Mouse (Mus musculus): ENCODE results near the gene Pxmp4. TPM values are rescaled to one million over a fixed set of nuclear protein-coding genes. Genes with fewer than 3 reads are reported as not detected.
A peak's percentile ranks its signal among the peaks of the same experiment; 100 is the strongest.

The Pxmp4 gene
- polyA plus RNA-seq, 1 experiment = 41.3 TPM

DNA sequence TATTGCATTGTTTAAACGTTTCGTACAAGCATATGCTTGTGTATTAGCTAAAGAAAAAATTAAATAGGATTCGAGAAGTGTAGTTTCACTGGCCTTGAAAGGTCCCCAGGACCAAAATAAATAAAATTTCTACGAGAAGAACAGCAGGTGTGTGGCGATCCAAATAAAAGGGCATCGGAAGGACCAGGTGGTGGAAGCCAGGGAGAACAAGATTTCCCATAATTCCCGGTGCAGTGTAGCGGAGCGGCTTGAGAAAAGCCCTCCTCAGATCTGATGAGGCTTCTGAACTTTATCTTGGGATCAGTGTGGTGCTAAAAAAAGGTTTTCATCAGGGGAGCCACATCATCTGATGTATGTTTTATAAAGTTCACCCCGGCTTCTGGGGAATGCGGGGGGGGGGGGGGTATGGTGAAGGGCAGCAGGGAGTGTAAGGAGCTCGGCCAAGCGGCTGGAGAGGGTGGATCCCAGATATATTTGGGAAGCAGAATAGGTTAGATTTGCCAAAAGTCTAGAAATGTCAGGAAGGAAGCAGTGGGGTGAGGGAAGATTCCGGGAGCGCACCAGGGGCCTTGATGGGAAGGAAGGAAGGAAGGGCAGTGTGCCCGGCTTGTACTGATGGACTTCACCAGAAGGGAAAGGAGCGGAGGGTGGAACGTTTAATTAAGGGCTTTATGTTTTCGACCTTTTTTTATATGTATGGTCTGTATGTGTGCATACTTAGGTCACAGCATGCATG is 11.5 kb upstream of the Pxmp4 start:
- DNase-seq = no peak
- Histone ChIP-seq H3K4me3 (replicated peaks; ENCODE audit: extremely low read depth, low read depth, low read length) (peak overlapping the region; percentile 6), H3K4me1 (ENCODE audit: control insufficient read depth, insufficient read depth, low read length) (peaks cover 5% of the 10 kb centered on the region)
- TF ChIP-seq POLR2A (IDR thresholded peaks at IDR 0.05; ENCODE audit: borderline replicate concordance, extremely low read depth, low read depth, low read length) (no peak), CTCF (IDR thresholded peaks at IDR 0.05; ENCODE audit: insufficient read depth, low read length) (no peak)
- WGBS = 40% methylated on average over 19 of the region's 19 CpGs

DNA sequence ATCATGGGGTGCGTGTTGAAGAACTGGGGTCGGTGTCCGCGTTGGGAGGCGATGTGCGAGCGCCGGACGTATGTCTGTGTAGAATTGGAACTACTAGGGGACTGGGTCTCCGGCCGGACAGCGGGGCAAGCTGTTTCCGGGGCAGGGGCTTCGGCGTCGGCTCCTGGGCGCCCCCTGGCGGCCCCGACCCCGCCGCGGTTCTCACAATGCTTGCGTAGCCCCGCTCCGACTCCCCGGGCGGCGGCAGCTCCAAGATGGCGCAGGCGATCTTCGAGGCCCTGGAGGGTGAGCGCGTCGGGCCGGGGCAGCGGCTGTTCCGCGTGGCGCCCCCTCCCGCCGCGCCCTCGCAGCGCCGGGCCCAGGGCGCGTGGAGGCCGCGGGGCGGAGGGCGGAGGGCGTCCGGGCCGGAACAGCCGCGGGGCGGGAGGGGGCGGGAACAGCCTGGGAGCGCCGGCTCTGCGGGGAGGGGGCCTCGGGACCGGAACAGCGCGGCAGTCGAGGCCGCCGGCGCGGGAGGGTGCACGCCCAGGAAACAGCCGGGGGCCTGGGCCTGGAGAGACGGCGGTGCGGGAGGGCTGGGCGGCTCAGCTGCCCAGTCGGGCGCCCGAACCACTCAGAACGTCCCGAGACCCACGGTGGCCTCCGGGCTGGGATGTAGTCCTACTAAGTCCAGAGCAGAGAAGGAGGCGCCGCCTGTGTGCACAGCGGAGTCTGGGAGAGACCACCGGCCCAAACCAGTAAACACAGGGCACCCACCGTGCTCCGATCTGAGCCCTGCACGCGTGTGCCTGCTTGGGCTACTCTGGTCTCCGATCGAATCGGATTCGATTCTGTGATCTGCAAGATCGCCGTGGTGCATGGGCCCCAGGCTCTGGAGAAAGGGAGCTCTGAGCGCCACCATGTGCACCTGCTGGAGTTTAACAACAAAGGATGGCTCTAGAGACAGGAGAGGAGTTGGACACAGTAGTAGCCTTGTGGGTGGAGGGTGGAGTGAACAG is 9.9 kb upstream of the Pxmp4 start, which contains the start of the genes Zfp341 and 4930519P11Rik:
TSS of gene Zfp341 (plus strand) at position 180 of the 998 bp plus-strand sequence.
TSS of gene 4930519P11Rik (minus strand) at position 320 of the 998 bp plus-strand sequence.
- H3K4me1 ChIP-seq (ENCODE audit: control insufficient read depth, insufficient read depth, low read length) = peaks cover 5% of the 10 kb centered on the region
- peak within 1 kb of the TSS; percentile 75 for H3K4me3 ChIP-seq (replicated peaks; ENCODE audit: extremely low read depth, low read depth, low read length)
- TF ChIP-seq POLR2A (IDR thresholded peaks at IDR 0.05; ENCODE audit: borderline replicate concordance, extremely low read depth, low read depth, low read length) = peak; percentile 71
- TF ChIP-seq CTCF (IDR thresholded peaks at IDR 0.05; ENCODE audit: insufficient read depth, low read length) = peak; percentile 30
- under 1% methylated on average over 95 of the region's 98 CpGs for WGBS
- peak; percentile 81 for DNase-seq

DNA sequence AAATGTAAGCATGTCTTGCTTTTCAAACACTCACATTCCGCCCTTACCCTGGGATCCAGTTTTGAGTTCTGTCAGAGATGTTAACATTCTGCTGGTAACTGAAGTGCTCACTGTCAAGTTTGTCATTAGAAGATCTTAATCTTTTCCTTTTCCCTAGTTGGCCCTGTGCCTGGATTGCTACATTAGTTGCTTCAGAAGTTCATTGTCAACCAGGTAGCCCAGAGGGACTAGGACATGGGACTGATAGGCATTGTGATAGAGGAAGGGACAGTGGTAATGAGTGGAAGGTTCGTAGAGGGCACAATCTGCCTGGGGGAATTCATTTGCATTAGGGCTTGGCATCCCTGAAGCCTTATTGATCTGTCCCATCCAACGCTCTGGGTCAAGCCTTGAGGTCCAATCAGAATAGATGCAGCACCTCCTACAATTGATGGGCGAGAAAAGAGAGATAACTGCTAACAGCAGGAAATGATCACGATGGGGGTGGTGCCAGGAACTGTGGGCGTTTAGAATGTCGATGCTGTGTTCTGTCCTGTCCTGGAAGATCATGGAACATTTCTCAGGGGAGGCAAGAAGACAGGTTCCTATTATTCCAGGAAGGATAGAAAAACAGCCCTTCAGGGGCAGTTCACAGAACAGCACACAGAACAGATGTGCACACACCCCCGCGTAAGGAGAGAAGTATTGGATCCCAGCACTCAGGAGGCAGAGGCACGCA is 5.7 kb upstream of the Pxmp4 start:
- no peak overlapping the region for H3K4me3 ChIP-seq (replicated peaks; ENCODE audit: extremely low read depth, low read depth, low read length)
- DNase-seq = no peak
- 57% methylated on average over 10 of the region's 10 CpGs for WGBS
- TF ChIP-seq POLR2A (IDR thresholded peaks at IDR 0.05; ENCODE audit: borderline replicate concordance, extremely low read depth, low read depth, low read length) = no peak
- H3K4me1 ChIP-seq (ENCODE audit: control insufficient read depth, insufficient read depth, low read length) = peaks cover 5% of the 10 kb centered on the region

DNA sequence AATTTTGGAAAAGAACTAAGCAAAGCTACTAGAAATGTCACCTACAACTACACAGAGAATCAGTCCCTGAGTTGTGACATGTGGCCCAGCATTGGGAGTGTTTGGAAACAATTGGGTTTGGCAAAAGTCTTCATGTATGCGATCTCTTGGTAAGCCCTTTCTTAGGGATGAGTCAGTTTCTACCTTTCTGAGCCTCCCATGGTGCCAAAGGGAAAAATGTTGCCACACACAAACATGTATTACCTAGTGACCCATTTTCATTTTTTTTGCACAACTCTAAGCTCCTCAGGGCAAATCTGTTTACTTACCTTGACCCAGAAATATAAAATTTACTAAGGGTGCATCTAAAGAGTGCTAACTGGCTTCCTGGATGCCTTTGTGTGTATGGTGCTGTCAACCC is 3.5 kb upstream of the Pxmp4 start:
- TF ChIP-seq CTCF (IDR thresholded peaks at IDR 0.05; ENCODE audit: insufficient read depth, low read length) (no peak), POLR2A (IDR thresholded peaks at IDR 0.05; ENCODE audit: borderline replicate concordance, extremely low read depth, low read depth, low read length) (no peak)
- H3K4me1 ChIP-seq (ENCODE audit: control insufficient read depth, insufficient read depth, low read length) = peaks cover 8% of the 10 kb centered on the region
- DNase-seq = no peak
- H3K4me3 ChIP-seq (replicated peaks; ENCODE audit: extremely low read depth, low read depth, low read length) = no peak overlapping the region
- WGBS = 74% methylated on average over 1 of the region's 1 CpGs

DNA sequence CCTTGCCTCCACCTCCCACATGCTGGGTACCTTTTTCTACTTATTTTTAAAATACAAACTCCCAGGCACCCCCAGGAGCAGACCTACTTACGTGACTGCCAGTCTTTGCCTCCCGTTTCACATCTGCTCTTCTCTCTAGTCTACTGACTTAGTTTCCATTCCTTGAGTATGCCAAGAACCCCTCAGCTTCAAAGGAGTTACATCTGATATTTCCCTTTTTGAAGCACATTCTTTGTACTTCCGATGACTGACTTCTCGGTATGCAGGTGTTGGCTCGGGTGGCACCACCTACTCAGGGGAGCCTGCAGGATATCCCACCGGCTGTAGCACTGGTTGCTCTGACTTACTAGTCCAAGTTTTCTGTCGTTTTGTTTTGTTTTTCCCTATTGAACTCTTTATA is 648 bp upstream of the Pxmp4 start:
- no peak for TF ChIP-seq CTCF (IDR thresholded peaks at IDR 0.05; ENCODE audit: insufficient read depth, low read length)
- TF ChIP-seq POLR2A (IDR thresholded peaks at IDR 0.05; ENCODE audit: borderline replicate concordance, extremely low read depth, low read depth, low read length) = no peak
- Histone ChIP-seq H3K4me3 (replicated peaks; ENCODE audit: extremely low read depth, low read depth, low read length) (peak overlapping the region; percentile 47), H3K4me1 (ENCODE audit: control insufficient read depth, insufficient read depth, low read length) (peaks cover 8% of the 10 kb centered on the region)
- WGBS = 20% methylated on average over 7 of the region's 7 CpGs
- no peak for DNase-seq

DNA sequence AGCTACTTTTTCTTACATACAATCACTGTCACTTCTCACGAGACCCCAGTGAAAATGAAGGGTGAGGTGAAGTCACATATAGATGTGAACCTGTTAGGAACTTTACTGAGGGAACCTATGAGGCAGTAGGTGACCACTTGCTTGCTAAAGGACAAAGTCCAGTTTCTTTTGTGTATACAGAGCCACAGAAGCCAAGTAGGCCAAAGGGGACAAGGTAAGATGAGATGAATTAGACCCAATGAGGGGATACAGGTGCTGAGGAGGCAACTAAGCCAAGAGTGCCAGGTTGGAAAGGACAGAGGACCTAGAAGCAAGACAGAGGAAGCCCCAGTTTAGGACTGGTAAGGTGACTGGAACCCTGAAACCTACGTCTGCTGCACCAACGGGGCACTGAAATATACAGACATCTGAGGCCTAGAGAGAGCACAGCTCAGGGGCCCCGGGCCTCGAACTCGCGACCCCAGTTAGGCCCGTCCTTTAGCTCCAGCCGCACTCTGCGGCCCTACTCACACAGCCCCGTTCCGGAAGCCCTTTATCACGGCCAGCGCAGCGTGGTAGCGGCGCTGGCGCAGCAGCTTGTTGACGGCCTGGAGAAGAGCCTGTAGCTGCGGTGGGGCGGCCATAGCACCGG is 386 bp downstream of the Pxmp4 start:
- peaks cover 8% of the 10 kb centered on the region for H3K4me1 ChIP-seq (ENCODE audit: control insufficient read depth, insufficient read depth, low read length)
- 7% methylated on average over 22 of the region's 22 CpGs for WGBS
- DNase-seq = no peak
- peak overlapping the region; percentile 95 for H3K4me3 ChIP-seq (replicated peaks; ENCODE audit: extremely low read depth, low read depth, low read length)
- TF ChIP-seq POLR2A (IDR thresholded peaks at IDR 0.05; ENCODE audit: borderline replicate concordance, extremely low read depth, low read depth, low read length) = no peak
- no peak for TF ChIP-seq CTCF (IDR thresholded peaks at IDR 0.05; ENCODE audit: insufficient read depth, low read length)

DNA sequence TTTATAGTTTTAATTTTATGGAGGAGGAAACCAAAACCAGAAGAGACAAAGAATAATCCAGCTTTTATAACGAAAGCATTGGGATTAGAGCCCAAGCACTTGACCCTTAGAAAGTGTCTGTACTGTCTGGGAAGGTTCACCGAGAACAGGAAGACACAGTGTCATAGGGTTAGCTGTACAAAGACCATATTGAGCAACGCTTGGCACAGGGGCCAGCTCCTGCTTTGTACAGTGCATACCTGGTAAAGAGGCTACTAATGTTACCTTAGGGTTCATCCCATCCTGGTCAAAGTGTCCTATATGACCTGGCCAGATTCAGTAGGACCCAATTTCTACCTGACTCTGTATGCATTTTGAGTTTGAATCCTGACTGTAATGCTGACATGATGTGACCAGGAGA is 2.2 kb downstream of the Pxmp4 start:
- WGBS = 59% methylated on average over 3 of the region's 3 CpGs
- H3K4me3 ChIP-seq (replicated peaks; ENCODE audit: extremely low read depth, low read depth, low read length) = no peak overlapping the region
- no peak for TF ChIP-seq POLR2A (IDR thresholded peaks at IDR 0.05; ENCODE audit: borderline replicate concordance, extremely low read depth, low read depth, low read length)
- TF ChIP-seq CTCF (IDR thresholded peaks at IDR 0.05; ENCODE audit: insufficient read depth, low read length) = no peak
- peaks cover 8% of the 10 kb centered on the region for H3K4me1 ChIP-seq (ENCODE audit: control insufficient read depth, insufficient read depth, low read length)
- DNase-seq = no peak

DNA sequence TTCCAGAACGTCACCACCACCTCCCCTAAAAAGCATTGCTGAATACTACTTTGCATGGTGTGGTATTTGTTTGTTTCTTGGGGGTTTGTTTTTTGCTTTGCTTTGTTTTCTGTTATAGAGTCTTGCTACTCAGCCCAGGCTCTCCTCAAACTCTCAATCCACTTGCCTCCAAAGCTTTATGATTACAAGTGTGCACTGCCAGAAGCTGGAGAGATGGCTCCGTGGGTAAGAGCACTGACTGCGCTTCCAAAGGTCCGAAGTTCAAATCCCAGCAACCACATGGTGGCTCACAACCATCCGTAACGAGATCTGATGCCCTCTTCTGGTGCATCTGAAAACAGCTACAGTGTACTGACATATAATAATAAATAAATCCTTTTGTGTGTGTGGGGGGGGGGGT is 2.9 kb downstream of the Pxmp4 start:
- Histone ChIP-seq H3K4me3 (replicated peaks; ENCODE audit: extremely low read depth, low read depth, low read length) (no peak overlapping the region), H3K4me1 (ENCODE audit: control insufficient read depth, insufficient read depth, low read length) (peaks cover 8% of the 10 kb centered on the region)
- DNase-seq = no peak
- WGBS = 74% methylated on average over 6 of the region's 6 CpGs
- TF ChIP-seq CTCF (IDR thresholded peaks at IDR 0.05; ENCODE audit: insufficient read depth, low read length) = no peak
- no peak for TF ChIP-seq POLR2A (IDR thresholded peaks at IDR 0.05; ENCODE audit: borderline replicate concordance, extremely low read depth, low read depth, low read length)

Measured in lung, adult 2 months (tissue).